Mouse (Mus musculus) mammary gland, adult 2 months (tissue): ENCODE measurements around the gene Dkkl1. TPM values are rescaled to one million over a fixed set of nuclear protein-coding genes. Genes with fewer than 3 reads are reported as not detected.

Experiments used
- polyA plus RNA-seq: library from polyadenylated mRNA; depleted of rRNA; stranded (reverse); fragments of >200 nt; gene quantifications from 2 replicates; pipeline ENCODE4 v1.2.3, GENCODE M21; 2012; ENCODE audit warnings: low replicate concordance; rRNA removed

The Dkkl1 gene
- 23.3 and 27.6 TPM in 2 replicates for polyA plus RNA-seq

GRCm38 (mm10) chr7:45211851-45212251, at the start of gene Dkkl1:
Gene Dkkl1, minus strand, starts transcription at chr7:45212147.

DNA sequence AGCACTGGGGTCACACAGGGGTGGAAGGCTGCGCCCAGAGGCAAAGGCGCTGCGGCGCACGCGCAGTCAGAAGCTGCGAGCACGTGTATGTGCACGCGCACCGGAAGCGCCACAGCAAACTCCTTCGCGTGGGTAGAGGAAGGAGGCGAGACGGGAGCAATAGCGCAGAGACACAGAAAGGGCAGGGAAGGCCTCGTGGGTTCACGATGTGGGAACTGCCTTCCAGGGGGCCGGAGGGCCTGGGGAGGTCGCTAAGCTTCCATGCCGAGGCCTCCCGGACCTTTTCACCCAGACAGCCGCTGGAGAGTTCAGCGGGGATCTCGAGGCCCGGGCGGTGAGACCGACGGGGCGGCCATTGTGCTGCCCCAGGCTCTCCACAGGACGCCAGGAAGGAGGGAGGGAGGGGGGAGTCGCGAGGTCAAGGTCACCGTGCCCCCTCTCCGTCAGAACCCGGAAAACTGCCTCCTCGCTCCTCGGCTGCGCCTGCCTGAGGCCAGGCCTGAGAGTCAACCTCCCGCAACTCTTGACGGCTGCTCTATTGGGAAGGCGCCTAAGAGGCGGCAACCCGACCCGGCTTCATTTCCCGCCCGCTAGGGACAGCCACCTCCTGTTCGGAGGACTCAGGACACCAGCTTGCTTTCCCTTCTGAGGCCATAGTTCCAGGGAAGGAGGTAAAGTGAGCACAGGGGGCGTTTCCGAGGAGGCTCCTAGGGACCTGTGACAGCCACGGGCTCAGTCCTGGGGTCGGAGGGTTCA, 28.9 kb upstream of the Dkkl1 start, which contains the start of gene Slc6a16:
TSS of gene Slc6a16 (plus strand) at position 453 of the 756 bp plus-strand sequence.

DNA sequence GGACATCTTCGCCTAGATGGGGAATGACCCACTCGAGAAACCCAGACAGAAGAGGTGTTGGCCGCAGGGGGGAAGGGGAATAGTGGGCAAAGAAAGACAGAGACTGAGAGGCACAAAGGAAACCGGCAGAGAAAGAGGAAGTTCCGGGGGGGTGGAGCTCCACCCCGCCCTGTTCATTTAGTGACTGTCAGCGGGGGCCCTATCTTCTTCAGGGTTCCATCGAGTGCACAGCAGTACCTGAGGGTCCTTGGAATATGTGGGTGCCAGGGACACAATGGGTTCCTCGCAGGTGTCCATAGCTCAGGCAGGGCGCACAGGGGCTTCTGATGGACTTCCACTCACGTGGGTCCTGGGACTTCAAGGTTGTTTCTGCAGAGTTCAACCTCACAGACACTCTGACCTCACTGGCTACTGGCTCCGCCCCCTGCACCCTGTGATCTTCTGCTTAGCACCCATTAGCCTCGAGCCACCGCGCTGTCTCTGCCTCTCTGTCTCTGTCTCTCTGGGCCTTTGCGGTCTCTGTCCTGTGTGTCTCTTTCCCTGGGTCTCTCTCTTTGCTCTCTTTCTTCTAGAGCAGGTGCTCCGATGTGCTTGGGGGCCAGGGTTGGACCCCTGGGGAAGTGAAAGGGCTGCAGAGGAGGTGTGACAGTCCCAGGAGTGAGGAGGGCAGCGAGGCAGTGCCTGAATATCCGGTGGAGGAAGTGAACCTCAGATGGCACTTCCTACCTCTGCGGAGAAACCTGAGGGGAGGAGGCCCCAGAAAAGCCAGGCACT, 27.0 kb upstream of the Dkkl1 start, which contains the start of gene Cd37:
TSS of gene Cd37 (minus strand) at position 393 of the 774 bp plus-strand sequence.

DNA sequence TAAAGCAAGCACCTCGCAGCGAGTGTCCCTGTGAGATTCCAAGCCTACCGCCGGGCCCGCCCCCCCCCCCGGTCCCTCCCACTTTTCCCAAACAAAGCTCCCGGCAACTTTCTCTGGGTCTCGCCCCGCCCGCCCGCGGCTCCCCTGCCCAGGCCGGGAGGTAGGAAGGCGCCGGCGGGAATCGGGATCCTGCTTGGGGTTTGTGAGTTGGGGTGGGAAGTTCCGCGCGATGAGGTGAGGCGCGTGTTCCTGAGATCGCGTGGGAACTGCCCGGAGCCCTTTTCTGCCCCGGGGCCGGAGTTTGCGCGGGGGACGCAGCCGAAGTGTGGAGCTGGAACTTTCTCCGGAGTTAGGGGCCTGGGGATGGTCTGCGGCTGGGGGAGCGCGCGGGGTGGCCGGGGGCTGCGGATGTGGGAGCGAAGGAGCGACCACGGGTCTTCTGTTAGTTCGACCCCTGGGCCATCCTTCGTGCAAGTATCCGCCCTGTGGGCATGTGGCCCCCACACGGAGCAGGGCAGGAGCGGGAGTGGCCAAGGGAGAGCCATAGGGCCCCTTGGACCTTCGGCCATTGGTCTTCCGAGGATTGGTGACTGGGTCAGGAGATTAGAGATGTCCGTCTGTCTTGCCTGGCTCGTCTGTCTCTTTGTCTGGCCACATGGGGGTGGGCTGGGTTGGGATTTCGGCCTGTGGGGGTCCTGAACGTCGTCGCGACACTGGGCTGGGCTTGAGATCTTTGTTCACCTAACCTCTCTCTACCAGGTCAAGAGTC, 3.9 kb upstream of the Dkkl1 start, which contains the start of gene Tead2:
TSS of gene Tead2 (plus strand) at position 81 of the 769 bp plus-strand sequence.

DNA sequence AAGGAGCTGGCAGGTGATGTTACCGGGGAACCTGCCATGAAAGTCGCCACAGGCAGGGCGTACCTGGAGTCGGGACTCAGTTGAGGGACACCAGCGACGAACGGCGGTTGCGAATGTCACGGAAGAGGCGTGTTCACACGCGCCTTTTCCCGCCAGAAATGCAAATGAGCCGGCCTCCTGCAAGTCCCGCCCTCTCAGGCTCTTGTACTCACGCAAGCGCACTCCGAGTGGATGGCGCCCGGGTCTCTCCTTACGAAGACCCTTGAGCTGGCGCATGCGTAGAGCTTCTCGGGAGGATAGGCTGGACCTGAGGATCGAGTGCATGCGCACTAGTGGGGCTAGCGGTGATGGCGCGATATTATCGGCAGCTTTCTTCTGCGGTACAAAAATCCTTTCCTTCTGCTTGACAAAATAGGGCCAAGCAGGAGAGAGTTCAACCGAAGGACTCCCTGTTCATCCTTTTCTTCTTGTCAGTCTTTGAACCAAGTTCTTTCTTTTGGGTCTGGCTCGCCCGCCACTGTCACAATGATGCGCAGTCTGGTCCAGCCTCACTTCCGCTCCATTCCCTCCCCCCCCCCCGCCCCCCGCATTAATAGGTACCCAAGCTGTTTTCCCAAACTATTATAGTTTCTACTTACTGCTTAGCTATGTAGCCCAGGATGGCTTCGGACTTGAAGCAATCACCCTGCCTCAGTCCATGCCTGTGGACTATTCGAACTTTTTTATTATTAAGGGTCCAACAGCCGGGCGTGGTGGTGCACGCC, 7.4 kb downstream of the Dkkl1 start, which contains the start of gene Ccdc155:
TSS of gene Ccdc155 (minus strand) at position 513 of the 764 bp plus-strand sequence.

DNA sequence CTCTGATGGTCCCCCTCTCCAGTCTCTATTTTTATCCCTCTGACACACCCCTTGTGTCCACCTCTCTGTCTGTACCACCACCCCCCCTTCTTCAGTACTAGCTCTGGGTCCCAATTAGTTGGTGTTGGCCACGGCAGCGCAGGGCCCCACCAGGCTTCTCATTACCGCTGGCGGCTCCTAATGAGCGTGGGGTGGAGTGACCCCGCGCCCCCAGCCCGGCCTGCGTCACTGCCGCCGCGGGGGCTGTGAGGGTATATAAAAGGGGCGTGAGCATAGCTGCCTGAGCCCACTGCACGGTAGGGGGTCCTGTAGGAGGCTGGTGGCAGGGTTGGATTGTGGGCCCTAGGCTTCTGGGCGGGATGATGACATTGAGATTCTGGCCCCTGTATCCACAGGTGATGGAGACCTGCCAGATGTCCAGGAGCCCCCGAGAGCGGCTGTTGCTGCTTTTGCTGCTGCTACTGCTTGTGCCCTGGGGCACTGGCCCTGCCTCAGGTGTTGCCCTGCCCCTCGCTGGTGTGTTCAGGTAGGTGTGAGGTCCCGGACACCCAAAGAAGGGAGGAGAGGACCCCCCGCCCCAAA, 31.0 kb downstream of the Dkkl1 start, which contains the start of gene Pth2:
TSS of gene Pth2 (plus strand) at position 100 of the 582 bp plus-strand sequence.

DNA sequence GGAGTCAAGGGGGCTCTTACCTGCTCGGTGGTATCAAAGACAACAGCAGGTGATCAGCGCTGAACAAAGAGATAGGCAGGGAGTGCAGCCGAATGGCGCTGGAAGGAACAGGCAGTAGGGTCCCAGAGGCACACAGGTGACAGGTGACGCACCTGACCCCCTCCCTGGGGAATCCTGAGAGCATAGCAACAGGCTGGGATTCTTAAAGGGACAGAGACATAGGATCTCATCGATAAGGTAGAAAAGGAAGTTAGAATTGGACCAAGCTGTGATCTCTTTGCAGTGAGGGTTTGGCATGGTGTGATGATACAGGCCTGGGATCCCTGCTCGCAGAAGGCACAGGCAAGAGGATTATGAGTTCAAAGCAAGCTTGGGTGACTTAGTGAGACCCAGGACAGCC, 32.5 kb downstream of the Dkkl1 start, which contains the start of gene Gfy:
TSS of gene Gfy (minus strand) at position 101 of the 400 bp plus-strand sequence.

GRCm38 (mm10) chr7:45163735-45164490, 48.0 kb downstream of the Dkkl1 start, which contains the start of gene Slc17a7:
Gene Slc17a7, plus strand, starts transcription at chr7:45163949.

Other genes starting within 250 kb of the Dkkl1 start
- gene Cpt1c, start 237.3 kb downstream of the Dkkl1 start, polyA plus RNA-seq = 34.3 and 34.4 TPM in 2 replicates
- gene Prmt1, start 225.6 kb downstream of the Dkkl1 start, polyA plus RNA-seq = 97.1 and 118 TPM in 2 replicates
- 120 and 136 TPM in 2 replicates for gene Irf3, start 214.5 kb downstream of the Dkkl1 start, polyA plus RNA-seq
- 38.7 and 59.9 TPM in 2 replicates for gene Bcl2l12, start 213.4 kb downstream of the Dkkl1 start, polyA plus RNA-seq
- gene Scaf1, start 195.8 kb downstream of the Dkkl1 start, polyA plus RNA-seq = 58.3 and 111 TPM in 2 replicates
- 201 and 278 TPM in 2 replicates for gene Rras, start 194.2 kb downstream of the Dkkl1 start, polyA plus RNA-seq
- gene Prr12, start 159.3 kb downstream of the Dkkl1 start, polyA plus RNA-seq = 7.2 and 19.0 TPM in 2 replicates
- 75.7 and 106 TPM in 2 replicates for gene Nosip, start 149.7 kb downstream of the Dkkl1 start, polyA plus RNA-seq
- 74.1 and 134 TPM in 2 replicates for gene Prrg2, start 149.5 kb downstream of the Dkkl1 start, polyA plus RNA-seq
- gene Rcn3, start 119.9 kb downstream of the Dkkl1 start, polyA plus RNA-seq = 147 and 250 TPM in 2 replicates
- gene Fcgrt, start 108.3 kb downstream of the Dkkl1 start, polyA plus RNA-seq = 251 and 271 TPM in 2 replicates
- gene Rps11, start 87.7 kb downstream of the Dkkl1 start, polyA plus RNA-seq = 167 and 309 TPM in 2 replicates
- gene Rpl13a, start 83.4 kb downstream of the Dkkl1 start, polyA plus RNA-seq = 1,471 and 2,886 TPM in 2 replicates
- 0.93 and 17.5 TPM in 2 replicates for gene Gm45713, start 75.9 kb downstream of the Dkkl1 start, polyA plus RNA-seq
- gene Flt3l, start 75.7 kb downstream of the Dkkl1 start, polyA plus RNA-seq = 166 and 183 TPM in 2 replicates
- 54.4 and 57.6 TPM in 2 replicates for gene Pih1d1, start 57.8 kb downstream of the Dkkl1 start, polyA plus RNA-seq
- gene Aldh16a1, start 57.6 kb downstream of the Dkkl1 start, polyA plus RNA-seq = 53.8 and 90.5 TPM in 2 replicates
- gene Slc17a7, start 48.2 kb downstream of the Dkkl1 start, polyA plus RNA-seq = 0.13 and 0.24 TPM in 2 replicates
- not detected in 2 replicates for gene Gfy, start 32.6 kb downstream of the Dkkl1 start, polyA plus RNA-seq
- not detected in 2 replicates for gene Pth2, start 31.2 kb downstream of the Dkkl1 start, polyA plus RNA-seq
- gene Ccdc155, start 7.3 kb downstream of the Dkkl1 start, polyA plus RNA-seq = 0.20 and 0.22 TPM in 2 replicates
- gene Tead2, start 3.6 kb upstream of the Dkkl1 start, polyA plus RNA-seq = 101 and 152 TPM in 2 replicates
- 279 and 619 TPM in 2 replicates for gene Cd37, start 27.0 kb upstream of the Dkkl1 start, polyA plus RNA-seq
- 0.19 TPM in 1 of 2 replicates, not detected in the other for gene Slc6a16, start 28.9 kb upstream of the Dkkl1 start, polyA plus RNA-seq
- gene Slc6a21, start 65.4 kb upstream of the Dkkl1 start, polyA plus RNA-seq = 0.32 and 0.49 TPM in 2 replicates
- 30.5 and 38.2 TPM in 2 replicates for gene Trpm4, start 121.6 kb upstream of the Dkkl1 start, polyA plus RNA-seq
- 0.06 and 44.9 TPM in 2 replicates for gene Hrc, start 123.1 kb upstream of the Dkkl1 start, polyA plus RNA-seq
- gene Ppfia3, start 154.9 kb upstream of the Dkkl1 start, polyA plus RNA-seq = 1.2 and 1.6 TPM in 2 replicates
- 1.8 and 3.3 TPM in 2 replicates for gene Lin7b, start 158.4 kb upstream of the Dkkl1 start, polyA plus RNA-seq
- gene Snrnp70, start 183.6 kb upstream of the Dkkl1 start, polyA plus RNA-seq = 247 and 258 TPM in 2 replicates
- 0.63 and 29.9 TPM in 2 replicates for gene Kcna7, start 193.5 kb upstream of the Dkkl1 start, polyA plus RNA-seq
- gene Ntf5, start 201.5 kb upstream of the Dkkl1 start, polyA plus RNA-seq = 2.5 and 3.1 TPM in 2 replicates
- gene Lhb, start 208.7 kb upstream of the Dkkl1 start, polyA plus RNA-seq = 1.4 and 1.5 TPM in 2 replicates
- 137 and 248 TPM in 2 replicates for gene Gys1, start 222.7 kb upstream of the Dkkl1 start, polyA plus RNA-seq
- 51.4 and 66.8 TPM in 2 replicates for gene Ruvbl2, start 225.9 kb upstream of the Dkkl1 start, polyA plus RNA-seq
- 3,321 and 4,005 TPM in 2 replicates for gene Ftl1, start 247.7 kb upstream of the Dkkl1 start, polyA plus RNA-seq